Mouse (Mus musculus) cortical plate, adult 2 months (tissue): ENCODE measurements around the gene Trim10.

Source experiments
- CTCF ChIP-seq: fragments of 200-500 bp; IDR thresholded peaks from 2 replicates; pipeline ENCODE4 v1.5.1; 2011; ENCODE audit warnings: mild to moderate bottlenecking, control low read depth, low read length; ENCODE audit not compliant: insufficient read depth; ENCODE audit errors: extremely low read depth
- POLR2A ChIP-seq: fragments of 200-500 bp; IDR thresholded peaks from 2 replicates; pipeline ENCODE4 v1.6.1; 2011; ENCODE audit warnings: mild to moderate bottlenecking, low read length, control low read depth; ENCODE audit not compliant: insufficient read depth; ENCODE audit errors: extremely low read depth

GRCm38 (mm10) chr17:36869955-36870810 lies 809 bp downstream of the Trim10 start:
- TF ChIP-seq CTCF = no peak
- no peak for TF ChIP-seq POLR2A
